ENCODE assay signal across 9 mouse cellular contexts in genomic region chr10:20169927-20170604, GRCm38 (mm10). TPM values are rescaled to one million over a fixed set of nuclear protein-coding genes. Genes with fewer than 3 reads are reported as not detected.
DNase-seq lines count a peak whose midpoint lies in the region; ATAC-seq and TF ChIP-seq lines count a peak whose summit lies in the region.
"Had no signal": no experiment of that assay in that cellular context is flagged by ENCODE, and none has a peak within 500 bp of the region (broad histone marks: within the 10 kb centered on the region; RNA-seq: fewer than 3 reads in every experiment).

No protein-coding gene starts in this region.

- no peak for ATAC-seq in heart, embryonic 14.5 days (ENCODE audit: insufficient number of reproducible peaks, insufficient read depth, low FRiP score, low read depth)
- 0 out of 2 replicates have a peak, but pooled peaks have one; percentile 26 for ATAC-seq in hindbrain, embryonic 13.5 days (ENCODE audit: low FRiP score)
- ATAC-seq in midbrain, embryonic 12.5 days (ENCODE audit: low FRiP score, low read depth): peak; percentile 20; the same call in 1 of the 2 replicates

- H3K9me3 ChIP-seq in heart, embryonic 14.5 days (ENCODE audit: control insufficient read depth, low read length): no peaks in the 10 kb centered on the region
- H3K9me3 ChIP-seq in hindbrain, embryonic 13.5 days: no peaks in the 10 kb centered on the region
- H3K9me3 ChIP-seq in midbrain, embryonic 12.5 days: no peaks in the 10 kb centered on the region

- no peak for TF ChIP-seq CTCF in brain, embryonic 14.5 days (IDR thresholded peaks at IDR 0.05; ENCODE audit: borderline replicate concordance, extremely low read depth, insufficient read depth, insufficient read length)

- DNase-seq in heart, postnatal 10 days: no peak
- peak; percentile 57 for DNase-seq in brain, embryonic 14.5 days (ENCODE audit: low read depth)
- no peak for DNase-seq in left cerebral cortex, postnatal 36 days (ENCODE audit: low spot score in 2 of 2)
- no peak for DNase-seq in spleen, postnatal 10 days (ENCODE audit: low spot score in 2 of 2)
- no peak for DNase-seq in kidney, adult 18-20 months

- peak overlapping the region; percentile 44 for H3K9ac ChIP-seq in heart, embryonic 14.5 days (ENCODE audit: low read length)
- peak overlapping the region; percentile 43 for H3K9ac ChIP-seq in hindbrain, embryonic 13.5 days
- H3K9ac ChIP-seq in midbrain, embryonic 12.5 days (replicated peaks): peak overlapping the region; percentile 43

- peak overlapping the region in 1 of 2 experiments; percentile 20; a peak in 1 of 4 replicates for H3K27ac ChIP-seq in heart, embryonic 14.5 days (replicated peaks in 1 of 2; ENCODE audit: control insufficient read depth in 1 of 2, insufficient read depth in 1 of 2, low read depth in 2 of 2, low read length in 2 of 2)
- peak overlapping the region; percentile 61 for H3K27ac ChIP-seq in hindbrain, embryonic 13.5 days
- peak overlapping the region; percentile 60 for H3K27ac ChIP-seq in midbrain, embryonic 12.5 days (replicated peaks)

- no peak for TF ChIP-seq POLR2A in brain, embryonic 14.5 days (IDR thresholded peaks at IDR 0.05; ENCODE audit: borderline replicate concordance, extremely low read depth, insufficient read depth, insufficient read length, poor library complexity, severe bottlenecking)

- WGBS in heart, embryonic 14.5 days: 20% methylated on average over 19 of the region's 19 CpGs
- 21% methylated on average over 19 of the region's 19 CpGs for WGBS in hindbrain, embryonic 13.5 days
- 20% methylated on average over 19 of the region's 19 CpGs for WGBS in midbrain, embryonic 12.5 days

- peak overlapping the region; percentile 68 for H3K4me2 ChIP-seq in heart, embryonic 14.5 days (ENCODE audit: low read length)
- peak overlapping the region; percentile 63 for H3K4me2 ChIP-seq in hindbrain, embryonic 13.5 days
- H3K4me2 ChIP-seq in midbrain, embryonic 12.5 days (replicated peaks): peak overlapping the region; percentile 54

- peaks cover 5 to 13% of the 10 kb centered on the region in 2 experiments for H3K4me1 ChIP-seq in heart, embryonic 14.5 days (ENCODE audit: control insufficient read depth in 2 of 2, insufficient read depth in 2 of 2, low read length in 2 of 2)
- H3K4me1 ChIP-seq in hindbrain, embryonic 13.5 days (replicated peaks): peaks cover 31% of the 10 kb centered on the region
- peaks cover 18% of the 10 kb centered on the region for H3K4me1 ChIP-seq in midbrain, embryonic 12.5 days

- intact Hi-C loops in heart, postnatal 10 days (cut with DNase I): no loop called here
- intact Hi-C loops in left cerebral cortex, postnatal 36 days (cut with DNase I): loop anchor here (2.0 to 10.0 kb wide), 2 partner anchors 21 to 785 kb away; partner anchors contain the start of genes Ahi1 and Map7

- H3K36me3 ChIP-seq in heart, embryonic 14.5 days (ENCODE audit: control insufficient read depth, insufficient read depth, low read length): no peaks in the 10 kb centered on the region
- H3K36me3 ChIP-seq in hindbrain, embryonic 13.5 days: no peaks in the 10 kb centered on the region
- no peaks in the 10 kb centered on the region for H3K36me3 ChIP-seq in midbrain, embryonic 12.5 days

- no peaks in the 10 kb centered on the region for H3K27me3 ChIP-seq in heart, embryonic 14.5 days (ENCODE audit: control insufficient read depth, insufficient read depth, low read length)
- peaks cover 28% of the 10 kb centered on the region; the same call in 1 of the 2 replicates for H3K27me3 ChIP-seq in hindbrain, embryonic 13.5 days
- H3K27me3 ChIP-seq in midbrain, embryonic 12.5 days: peaks cover 24% of the 10 kb centered on the region

- H3K4me3 ChIP-seq in heart, embryonic 14.5 days (ENCODE audit: control insufficient read depth in 1 of 2, insufficient read depth in 1 of 2, low read depth in 1 of 2, low read length in 2 of 2): peak overlapping the region; percentile 21 to 25; a peak in 3 of 4 replicates
- peak overlapping the region; percentile 37 for H3K4me3 ChIP-seq in hindbrain, embryonic 13.5 days
- H3K4me3 ChIP-seq in midbrain, embryonic 12.5 days: peak overlapping the region; percentile 25
- H3K4me3 ChIP-seq: erythroblast, embryonic 14.5 days had no signal

RNA-seq across cellular contexts. Expression of gene Map7, which starts 21.8 kb away (rescaled TPM):
- polyA plus RNA-seq in heart, embryonic 14.5 days (2014; fragmentation: Nextera tagmentation; extraction: Ambion mirVana): 5.2 and 6.6 TPM in 2 replicates
- total RNA-seq in heart, postnatal 10 days (2021): 10 to 100 TPM; 13.6 to 15.8 TPM
- 3.2 and 6.7 TPM in 2 replicates for polyA plus RNA-seq in brain, embryonic 14.5 days (2012; rRNA removed)
- polyA plus RNA-seq in hindbrain, embryonic 13.5 days (2015; fragmentation: Nextera tagmentation; extraction: Ambion mirVana): 10.3 and 10.6 TPM in 2 replicates
- polyA plus RNA-seq in midbrain, embryonic 12.5 days (2016; fragmentation: Nextera tagmentation; extraction: Ambion mirVana): 4.5 and 5.5 TPM in 2 replicates
- total RNA-seq in left cerebral cortex, postnatal 36 days (2021): 100 to 1,000 TPM in 1 of 2 experiments, 10 to 100 TPM in 1; 93.5 to 134 TPM
